In genomic region chr8:117158135-117158761, GRCm38 (mm10) we compare ENCODE assay signal across 8 mouse cellular contexts. TPM values are rescaled to one million over a fixed set of nuclear protein-coding genes. Genes with fewer than 3 reads are reported as not detected.
A peak's percentile ranks its signal among the peaks of the same experiment; 100 is the strongest.
DNase-seq lines count a peak whose midpoint lies in the region; ATAC-seq lines count a peak whose summit lies in the region.

Gan (plus strand) TSS chr8:117158135.

- H3K4me2 ChIP-seq in forebrain, embryonic 14.5 days (ENCODE audit: low read length): peak within 1 kb of the TSS; percentile 90
- peak within 1 kb of the TSS; percentile 70 for H3K4me2 ChIP-seq in hindbrain, embryonic 14.5 days (replicated peaks)

- H3K4me1 ChIP-seq in brown adipose tissue, adult 24 weeks (ENCODE audit: control insufficient read depth, insufficient read depth, insufficient read length, low read length): peaks cover 3% of the 10 kb centered on the region; the same call in 1 of the 2 replicates
- H3K4me1 ChIP-seq in forebrain, embryonic 14.5 days (ENCODE audit: control insufficient read depth, insufficient read depth, low read length): peaks cover 20% of the 10 kb centered on the region; the same call in 1 of the 2 replicates
- peaks cover 20% of the 10 kb centered on the region for H3K4me1 ChIP-seq in hindbrain, embryonic 14.5 days (replicated peaks; ENCODE audit: control insufficient read depth, insufficient read depth, low read length)

- peak within 1 kb of the TSS; percentile 45; the same call in 1 of the 2 replicates for H3K27ac ChIP-seq in brown adipose tissue, adult 24 weeks (replicated peaks; ENCODE audit: low read depth, low read length)
- H3K27ac ChIP-seq in forebrain, embryonic 14.5 days (ENCODE audit: low read depth, low read length): peak within 1 kb of the TSS; percentile 66
- H3K27ac ChIP-seq in hindbrain, embryonic 14.5 days: peak within 1 kb of the TSS; percentile 83

- H3K9ac ChIP-seq in forebrain, embryonic 14.5 days (ENCODE audit: low read length): peak within 1 kb of the TSS; percentile 87
- H3K9ac ChIP-seq in hindbrain, embryonic 14.5 days: peak within 1 kb of the TSS; percentile 88

- H3K4me3 ChIP-seq in brown adipose tissue, adult 24 weeks (ENCODE audit: insufficient read depth, low read depth, low read length): peak within 1 kb of the TSS; percentile 89
- peak within 1 kb of the TSS; percentile 90 for H3K4me3 ChIP-seq in forebrain, embryonic 14.5 days (ENCODE audit: low read depth, low read length)
- H3K4me3 ChIP-seq in hindbrain, embryonic 14.5 days (replicated peaks; ENCODE audit: low read length): peak within 1 kb of the TSS; percentile 94

- no peaks in the 10 kb centered on the region for H3K9me3 ChIP-seq in forebrain, embryonic 14.5 days (replicated peaks; ENCODE audit: control insufficient read depth, low read length)
- H3K9me3 ChIP-seq in hindbrain, embryonic 14.5 days (ENCODE audit: control insufficient read depth, low read length): no peaks in the 10 kb centered on the region

- no peaks in the 10 kb centered on the region for H3K36me3 ChIP-seq in forebrain, embryonic 14.5 days (ENCODE audit: control insufficient read depth, insufficient read depth, low read length)
- H3K36me3 ChIP-seq in hindbrain, embryonic 14.5 days (replicated peaks; ENCODE audit: control insufficient read depth, insufficient read depth): no peaks in the 10 kb centered on the region

- WGBS in forebrain, embryonic 14.5 days: 1% methylated on average over 49 of the region's 65 CpGs
- WGBS in hindbrain, embryonic 14.5 days: under 1% methylated on average over 47 of the region's 65 CpGs

- peak; percentile 70 for ATAC-seq in forebrain, embryonic 14.5 days
- ATAC-seq in hindbrain, embryonic 14.5 days (ENCODE audit: low FRiP score): peak; percentile 33

- peak; percentile 67 for DNase-seq in Muller cell, postnatal 12 days (ENCODE audit: inconsistent ontology term)
- DNase-seq in forebrain, embryonic 14.5 days (ENCODE audit: low spot score): peak; percentile 4
- DNase-seq in hindbrain, embryonic 14.5 days (ENCODE audit: low spot score): no peak
- DNase-seq in layer of hippocampus, postnatal 36 days: peak; percentile 22 to 31
- DNase-seq in lung, postnatal 14 days: peak; percentile 53
- peak; percentile 4 for DNase-seq in retina, adult 2 months (ENCODE audit: low read depth, low spot score)
- DNase-seq in frontal cortex, postnatal 10 days (ENCODE audit: low spot score in 2 of 2): no peak

- no peaks in the 10 kb centered on the region for H3K27me3 ChIP-seq in forebrain, embryonic 14.5 days (replicated peaks; ENCODE audit: control insufficient read depth, insufficient read depth, low read length)
- H3K27me3 ChIP-seq in hindbrain, embryonic 14.5 days (ENCODE audit: control insufficient read depth, insufficient read depth, low read length): no peaks in the 10 kb centered on the region

RNA-seq across cellular contexts. Expression of gene Gan, which starts in this region (rescaled TPM):
- polyA plus RNA-seq in brown adipose tissue, adult 24 weeks (2012; ENCODE audit: insufficient read depth, insufficient read length, missing spikeins): 2.2 and 3.1 TPM in 2 replicates
- 3.3 and 4.4 TPM in 2 replicates for polyA plus RNA-seq in forebrain, embryonic 14.5 days (2014; fragmentation: Nextera tagmentation; extraction: Ambion mirVana)
- polyA plus RNA-seq in hindbrain, embryonic 14.5 days (2014; fragmentation: Nextera tagmentation; extraction: Ambion mirVana): 4.4 and 4.7 TPM in 2 replicates
- 10 to 100 TPM; 18.2 to 18.7 TPM for total RNA-seq in layer of hippocampus, postnatal 36 days (2021)

Comparison
In these comparisons a context has a peak if more than half of its experiments do, and no peak if none do; other contexts are left out.
1. DNase-seq: peak in Muller cell, postnatal 12 days (single experiment), forebrain, embryonic 14.5 days (single experiment), layer of hippocampus, postnatal 36 days (2 of 2), lung, postnatal 14 days (single experiment) and retina, adult 2 months (single experiment); none in hindbrain, embryonic 14.5 days (single experiment) and frontal cortex, postnatal 10 days (0 of 2).
2. Peak in every context shown above with its lines, with median percentiles within 50 percentile points of each other: H3K27ac ChIP-seq and H3K4me3 ChIP-seq.